Mouse (Mus musculus): ENCODE data around the gene Tmem159.

GRCm38 (mm10) chr7:120064045-120064444 lies 38.1 kb upstream of the Tmem159 start:
- TF ChIP-seq CTCF (IDR thresholded peaks at IDR 0.05; ENCODE audit: low read depth, low read length) (no peak), POLR2A (IDR thresholded peaks at IDR 0.05; ENCODE audit: extremely low read depth, insufficient read depth, low read length) (no peak)
